Mouse (Mus musculus): Measurements from ENCODE around the gene Rab5c.

The Rab5c gene

DNA sequence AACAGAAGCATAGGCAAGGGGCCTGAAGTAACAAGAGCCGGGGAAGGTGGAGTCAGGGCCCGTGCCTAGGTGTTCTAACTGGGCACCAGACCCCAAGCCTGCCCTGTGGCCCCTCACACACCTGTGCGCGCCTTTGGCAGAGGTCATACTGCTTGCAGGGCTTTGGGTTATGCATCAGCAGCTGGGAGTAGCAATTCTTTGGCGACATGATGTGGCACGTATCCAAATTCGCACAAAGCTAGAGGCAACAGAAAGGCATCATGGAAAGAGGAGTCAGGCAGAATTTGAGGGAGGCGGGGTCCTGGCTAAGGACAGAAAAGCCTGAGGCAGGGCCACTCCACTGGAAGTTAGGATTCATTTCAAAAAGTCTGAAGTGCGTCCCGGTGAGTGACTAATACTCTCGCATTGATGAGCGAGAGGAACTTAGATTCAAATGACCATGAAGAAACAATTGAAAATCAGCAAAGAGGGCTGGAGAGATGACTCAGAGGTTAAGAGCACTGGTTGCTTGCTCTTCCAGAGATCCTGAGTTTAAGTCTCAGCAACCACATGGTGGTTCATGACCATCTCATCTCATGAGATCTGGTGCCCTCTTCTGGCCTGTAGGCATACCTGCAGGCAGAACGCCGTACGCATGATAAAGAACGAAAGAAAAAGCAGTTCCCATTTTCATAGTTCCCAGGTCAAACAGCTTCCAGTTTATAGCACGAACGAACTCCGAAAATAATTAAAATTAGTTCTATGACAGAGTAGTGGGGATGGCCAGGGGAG, 35.7 kb downstream of the Rab5c start:
- DNase-seq (ENCODE audit: inconsistent age in 2 of 2, low spot score in 1 of 2): peak; percentile 81 to 93

DNA sequence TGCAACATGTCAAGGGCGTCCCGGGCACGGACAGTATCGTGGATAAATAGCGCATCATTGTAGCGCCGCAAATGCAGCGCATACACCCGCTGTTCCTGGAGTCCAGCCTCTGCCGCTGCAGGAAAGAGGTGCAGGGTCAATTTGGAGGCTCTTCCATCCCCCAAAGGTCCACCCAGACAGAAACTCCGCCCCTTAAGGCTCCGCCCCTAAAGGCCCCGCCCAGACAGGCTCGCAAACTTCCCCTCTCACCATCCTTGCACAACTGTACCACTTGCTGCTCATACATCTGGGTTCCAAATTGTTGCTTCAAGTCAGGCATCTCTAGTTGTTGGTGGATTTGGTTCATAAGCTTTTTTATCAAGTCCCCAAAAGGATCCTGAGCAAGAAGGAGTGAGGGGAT, 36.7 kb downstream of the Rab5c start:
- DNase-seq (ENCODE audit: inconsistent age in 2 of 2, low spot score in 1 of 2): peak; percentile 90 to 95

DNA sequence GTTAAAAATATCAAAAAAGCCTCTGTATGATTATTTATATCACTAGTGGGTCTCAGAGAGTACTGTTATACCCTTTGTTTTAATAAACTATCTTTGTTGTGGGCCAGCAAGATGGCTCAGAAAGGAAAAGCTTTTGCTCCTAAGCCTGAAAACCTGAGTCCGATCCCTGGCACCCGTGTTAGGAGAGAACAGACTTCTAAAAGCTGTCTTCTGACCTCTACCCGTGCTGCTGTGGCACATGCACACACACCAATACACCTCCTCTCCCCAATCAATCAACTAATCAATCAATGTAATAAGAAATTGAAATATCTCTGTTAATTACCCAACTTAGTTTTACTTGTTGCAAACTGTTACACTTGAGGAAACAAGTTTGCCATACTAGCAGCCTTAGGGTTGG, 37.3 kb downstream of the Rab5c start:
- no peak for DNase-seq (ENCODE audit: inconsistent age in 2 of 2, low spot score in 1 of 2)

DNA sequence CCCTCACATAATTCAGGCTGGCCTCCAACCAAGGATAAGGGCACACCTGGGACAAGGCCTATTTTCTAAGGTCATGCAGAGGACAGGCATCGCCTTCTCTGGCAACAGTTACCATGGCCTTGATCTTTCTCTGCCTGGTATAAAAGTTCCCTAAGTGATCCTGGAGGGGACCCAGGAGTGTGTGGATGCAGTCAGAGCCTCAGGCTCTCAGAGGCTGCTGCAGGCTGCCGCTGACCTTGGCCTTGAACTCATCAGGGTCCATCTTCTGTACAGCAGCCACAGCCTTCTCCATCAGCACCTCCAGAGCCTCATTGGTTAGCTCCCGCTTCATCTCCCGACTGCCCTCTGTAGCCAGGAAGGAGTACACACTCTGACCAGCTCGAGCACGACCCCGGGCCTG, 40.1 kb downstream of the Rab5c start:
- DNase-seq (ENCODE audit: inconsistent age in 2 of 2, low spot score in 1 of 2): peak; percentile 84 to 89

DNA sequence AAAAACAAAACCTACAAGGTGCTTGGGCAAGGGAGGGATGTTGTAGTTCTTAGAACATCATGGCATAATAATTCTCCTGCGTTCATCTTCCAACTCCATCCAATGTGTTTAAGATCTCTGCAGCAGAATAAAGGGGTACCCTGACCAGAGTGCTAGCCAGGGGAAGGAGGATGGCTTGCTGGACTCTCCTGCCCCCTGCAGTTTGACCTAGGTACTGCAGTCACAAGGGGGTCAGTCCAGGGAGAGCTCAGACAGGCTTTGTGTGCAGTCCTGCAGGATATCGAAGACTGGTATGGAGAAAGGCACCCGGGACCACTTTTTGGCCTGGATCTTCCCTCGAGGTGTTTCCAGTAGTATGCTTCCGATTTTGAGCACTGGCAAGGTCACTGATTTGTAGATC, 43.1 kb downstream of the Rab5c start:
- DNase-seq (ENCODE audit: inconsistent age in 2 of 2, low spot score in 1 of 2): peak; percentile 78 to 94

DNA sequence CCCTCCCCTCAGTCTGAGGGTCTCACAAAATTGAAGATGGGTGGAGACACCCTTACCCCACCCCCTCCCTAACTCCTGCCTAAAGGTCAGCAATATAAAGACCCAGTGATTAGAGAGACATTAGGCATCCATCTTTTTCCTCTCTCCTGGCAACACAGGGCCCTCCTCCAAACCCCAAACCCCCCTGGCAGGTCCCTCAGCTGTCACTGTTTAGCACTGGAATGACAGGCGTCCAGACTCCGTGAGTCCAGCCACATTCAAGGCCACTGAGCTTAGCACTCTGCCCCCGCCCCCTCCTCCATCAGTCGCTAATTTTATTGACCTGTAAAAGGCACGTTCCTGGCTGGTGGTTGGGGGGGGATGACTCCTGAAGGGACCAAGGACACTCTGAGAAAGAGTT, 44.9 kb downstream of the Rab5c start:
- peak in 1 of 2 experiments; percentile 37 for DNase-seq (ENCODE audit: inconsistent age in 2 of 2, low spot score in 1 of 2)

DNA sequence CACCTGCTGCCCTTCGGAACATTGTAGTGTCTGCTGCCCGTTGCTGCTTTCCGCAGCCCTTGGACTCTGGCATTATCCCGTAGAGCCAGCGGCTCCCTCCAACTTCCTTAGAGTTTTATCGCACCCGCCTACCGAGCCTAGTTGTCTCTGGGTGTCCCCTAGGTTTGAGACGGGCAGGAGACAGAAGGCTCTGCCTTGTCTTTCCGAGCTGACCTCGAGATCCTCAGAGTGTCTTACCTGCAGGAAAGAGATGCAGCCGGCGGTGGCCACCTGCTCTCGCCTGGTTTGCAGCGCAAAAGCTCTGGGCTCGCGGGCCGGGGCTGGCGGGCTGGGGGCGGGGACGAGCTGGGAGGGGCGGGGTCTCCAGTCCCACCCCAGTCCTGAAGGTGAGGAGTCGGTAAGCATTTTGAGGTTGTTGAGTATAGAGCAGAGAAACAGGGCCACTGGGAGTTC, 45.8 kb downstream of the Rab5c start, which contains the start of gene Zfp385c:
Gene Zfp385c (minus strand): TSS at position 292 of the 453 bp plus-strand sequence.
- DNase-seq (ENCODE audit: inconsistent age in 2 of 2, low spot score in 1 of 2): peak in 1 of 2 experiments; percentile 57

DNA sequence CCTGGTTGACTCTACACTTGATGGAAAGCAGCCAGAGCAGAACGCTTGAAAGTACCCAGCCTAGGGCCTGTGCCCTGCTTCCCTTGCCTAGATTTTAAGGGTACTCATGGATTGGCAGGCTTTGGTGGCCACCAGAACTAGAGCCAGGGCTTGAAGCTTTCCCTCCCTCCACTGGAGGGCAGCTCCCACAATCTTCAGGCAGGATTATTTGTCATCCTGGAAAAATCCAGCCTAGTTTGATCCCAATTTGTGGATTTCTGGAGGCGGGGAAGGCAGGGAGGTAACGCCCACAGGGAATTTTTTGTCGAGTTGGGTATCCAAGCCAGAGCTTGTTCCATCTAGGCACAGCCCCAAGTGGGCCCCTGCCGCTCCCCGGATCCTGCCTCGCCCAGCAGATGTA, 47.6 kb downstream of the Rab5c start:
- no peak for DNase-seq (ENCODE audit: inconsistent age in 2 of 2, low spot score in 1 of 2)

DNA sequence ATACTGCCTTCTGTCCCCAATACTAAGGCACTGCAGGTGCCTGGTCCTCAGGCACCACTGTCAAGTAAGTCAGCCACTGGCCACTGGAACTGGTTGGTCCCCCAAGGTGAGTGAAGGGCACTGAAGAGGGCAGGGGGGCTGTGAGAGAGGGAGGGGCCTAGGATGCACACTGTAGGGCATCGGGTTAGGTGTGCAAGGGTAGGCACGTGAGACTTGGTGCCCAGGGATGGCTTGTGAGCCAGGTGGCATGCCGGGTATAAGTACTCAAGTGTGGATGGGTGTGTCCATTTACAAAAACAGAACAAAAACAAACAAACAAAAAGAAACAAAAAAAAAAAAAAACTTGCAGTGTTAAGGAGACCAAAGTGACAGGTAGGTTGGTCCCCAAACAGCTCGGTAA, 49.6 kb downstream of the Rab5c start:
- DNase-seq (ENCODE audit: inconsistent age in 2 of 2, low spot score in 1 of 2): no peak

DNA sequence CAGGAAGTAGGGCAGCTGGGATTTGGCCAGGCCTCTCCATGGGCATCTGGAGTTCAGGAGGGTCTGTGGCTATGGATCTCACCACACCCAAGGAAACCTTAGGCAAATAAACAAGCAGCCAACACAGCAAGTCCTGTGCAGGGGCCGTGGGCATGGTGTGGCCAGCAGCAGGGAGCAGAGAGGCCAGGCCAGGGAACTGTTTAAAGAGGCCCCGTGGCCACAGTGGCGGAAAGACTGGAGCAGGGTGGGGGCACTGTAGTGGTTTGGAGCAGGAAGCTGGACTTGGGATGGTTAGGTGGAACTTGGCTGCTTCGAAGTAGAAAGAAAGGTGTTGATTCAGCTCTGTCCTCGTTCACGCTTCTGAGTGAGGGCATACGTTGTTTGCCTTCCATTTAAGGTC, 50.8 kb downstream of the Rab5c start:
- no peak for DNase-seq (ENCODE audit: inconsistent age in 2 of 2, low spot score in 1 of 2)

DNA sequence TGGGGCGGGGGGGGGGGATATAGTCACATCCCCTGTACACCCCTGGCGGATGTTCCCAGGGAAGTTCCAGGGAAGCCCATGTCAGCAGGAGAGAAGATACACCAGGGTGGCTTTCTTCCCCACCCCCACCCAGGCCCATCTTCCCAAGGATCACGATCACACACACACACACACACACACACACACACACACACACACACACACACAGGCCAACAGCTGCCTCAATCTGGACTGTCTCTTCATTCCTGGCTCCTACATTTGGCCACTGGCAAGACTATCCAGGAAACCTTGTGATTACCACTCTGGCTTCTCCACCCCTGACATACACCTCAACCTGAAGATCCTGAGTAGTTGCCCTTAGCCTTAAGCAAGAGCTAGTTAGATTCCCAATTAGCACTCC, 52.6 kb downstream of the Rab5c start:
- DNase-seq (ENCODE audit: inconsistent age in 2 of 2, low spot score in 1 of 2): no peak

DNA sequence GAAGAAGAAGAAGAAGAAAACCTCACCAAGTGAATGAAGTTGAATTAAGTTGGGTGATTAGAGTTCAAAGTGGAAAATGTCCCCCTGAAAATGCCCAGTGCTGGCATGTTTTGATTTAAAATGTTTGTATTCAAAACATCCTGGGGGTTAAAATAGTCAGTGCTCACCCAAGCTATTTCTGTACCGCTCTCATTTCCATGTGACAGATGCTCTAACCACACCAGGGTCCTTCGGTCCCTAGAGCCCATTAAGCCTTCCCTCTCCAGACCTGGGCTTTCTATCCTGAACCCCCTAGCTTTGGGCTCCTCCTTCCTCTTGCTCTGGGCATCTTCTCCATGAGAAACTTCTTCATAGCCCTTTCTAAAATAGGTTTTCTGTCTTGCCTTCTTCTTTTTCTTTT, 53.9 kb downstream of the Rab5c start:
- no peak for DNase-seq (ENCODE audit: inconsistent age in 2 of 2, low spot score in 1 of 2)

DNA sequence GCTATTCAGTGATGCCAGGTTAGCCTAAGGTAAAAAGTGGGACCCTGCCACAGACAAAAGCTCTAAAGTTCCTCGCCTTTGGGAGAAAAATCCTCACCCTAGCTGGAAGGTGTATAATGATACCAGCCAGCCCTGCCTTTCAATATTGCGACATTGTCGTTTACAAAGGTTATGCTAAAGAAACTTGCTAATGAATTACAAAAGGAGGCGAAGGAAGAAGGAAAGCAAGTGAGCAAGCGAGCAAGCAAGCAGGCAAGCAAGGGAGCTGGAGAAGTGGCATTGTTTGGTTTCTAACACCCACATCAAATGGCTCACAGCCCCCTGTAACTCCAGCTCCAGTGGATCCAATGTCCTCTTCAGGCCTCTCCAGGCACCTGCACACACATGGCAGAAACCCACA, 55.5 kb downstream of the Rab5c start:
- no peak for DNase-seq (ENCODE audit: inconsistent age in 2 of 2, low spot score in 1 of 2)

DNA sequence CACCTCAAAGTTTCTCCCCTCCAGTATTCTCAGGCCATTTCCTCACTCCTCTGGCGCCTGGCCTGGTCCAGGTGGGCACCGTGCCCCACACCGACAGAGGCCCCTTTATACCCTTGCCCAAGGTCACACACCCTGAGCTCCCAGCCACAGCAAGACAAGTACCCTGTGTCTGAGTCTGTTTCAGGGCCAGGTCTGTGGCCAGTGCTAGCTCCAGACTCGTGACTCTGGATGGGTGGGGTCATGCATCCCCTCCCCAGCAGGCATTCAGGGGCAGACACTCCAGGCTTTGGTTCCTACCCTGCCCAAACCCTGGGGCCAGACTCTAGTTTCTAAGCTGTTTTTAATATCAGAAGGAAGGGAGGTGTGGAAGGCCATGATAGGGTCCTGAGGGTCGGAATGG, 56.2 kb downstream of the Rab5c start:
- DNase-seq (ENCODE audit: inconsistent age in 2 of 2, low spot score in 1 of 2): no peak

DNA sequence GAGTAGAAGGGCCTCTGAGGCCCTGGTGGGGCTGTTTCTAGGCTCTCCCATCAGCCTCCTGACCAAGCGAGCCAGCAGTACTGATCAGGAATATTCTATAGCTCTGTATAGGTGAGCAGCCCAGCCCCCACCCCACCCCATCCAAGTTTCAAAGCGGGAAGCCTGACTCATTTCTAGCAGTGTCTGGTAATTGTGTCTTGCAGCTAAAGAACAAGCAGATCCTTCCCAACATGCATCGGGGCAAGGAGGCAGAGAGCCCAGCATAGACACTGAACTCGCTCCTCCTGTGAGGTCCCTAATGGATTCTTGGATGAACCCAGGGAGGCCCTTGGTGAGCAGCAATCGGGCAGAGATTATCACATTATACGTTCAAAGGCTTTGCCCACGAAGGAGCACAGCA, 60.2 kb downstream of the Rab5c start:
- no peak for DNase-seq (ENCODE audit: inconsistent age in 2 of 2, low spot score in 1 of 2)

DNA sequence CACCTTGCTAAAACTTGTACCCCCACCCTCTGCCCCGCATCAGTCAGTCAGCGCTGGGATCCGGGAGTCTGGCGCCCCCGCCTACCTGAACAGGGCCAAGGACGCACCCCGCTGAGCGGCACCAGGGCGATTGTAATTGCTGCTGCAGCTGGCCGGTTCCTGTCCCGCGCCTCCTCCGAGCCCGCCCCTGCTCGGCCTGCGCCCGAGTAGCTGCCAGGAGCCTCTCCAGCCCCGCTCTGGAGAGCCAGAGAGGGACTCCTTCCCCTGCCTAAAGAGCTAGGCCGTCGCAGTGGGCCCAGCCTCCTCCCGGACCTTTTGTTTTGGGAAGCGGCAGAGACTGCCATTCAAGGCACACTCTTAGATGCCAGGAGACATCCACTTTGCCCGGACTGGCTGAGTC, 64.8 kb downstream of the Rab5c start:
- DNase-seq (ENCODE audit: inconsistent age in 2 of 2, low spot score in 1 of 2): peak; percentile 66 to 81

DNA sequence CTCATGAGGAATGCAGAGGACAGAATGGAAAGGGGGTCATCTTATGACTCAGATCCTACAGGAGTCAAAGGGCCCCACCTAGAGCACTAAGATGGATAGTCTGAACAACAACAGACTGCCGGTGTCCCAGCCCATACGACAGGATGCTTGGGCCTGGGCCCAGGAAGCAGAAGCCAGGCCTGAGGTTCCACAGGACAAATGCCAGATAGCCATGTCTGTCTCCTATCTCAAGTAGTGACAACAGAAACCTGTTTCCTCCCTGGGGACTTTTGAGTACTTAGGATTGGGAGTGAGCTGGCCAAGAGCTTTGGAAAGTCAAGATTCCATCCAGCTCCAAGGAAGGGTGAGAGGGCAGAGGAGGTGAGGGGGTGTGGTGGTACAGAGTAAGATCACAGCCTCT, 66.1 kb downstream of the Rab5c start:
- DNase-seq (ENCODE audit: inconsistent age in 2 of 2, low spot score in 1 of 2): no peak

DNA sequence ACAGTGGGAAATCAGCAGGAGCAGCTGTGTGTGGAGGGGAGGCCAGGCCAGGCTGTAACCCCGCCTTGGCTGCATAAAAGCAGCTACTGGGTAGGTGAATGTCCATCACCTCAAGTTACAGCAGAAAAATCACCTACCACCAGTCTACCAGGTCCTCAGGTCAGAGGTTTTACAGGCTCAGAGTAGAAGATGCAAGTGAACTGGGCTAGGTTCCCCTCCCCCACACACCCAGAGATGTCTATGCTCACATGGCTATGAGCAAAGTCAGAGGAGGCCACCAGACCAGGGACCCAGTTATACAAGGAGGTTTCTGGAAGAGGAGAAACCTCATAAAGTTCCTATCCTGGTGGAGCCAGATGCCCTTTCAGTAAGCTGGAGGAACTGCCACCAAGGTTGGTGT, 67.0 kb downstream of the Rab5c start:
- DNase-seq (ENCODE audit: inconsistent age in 2 of 2, low spot score in 1 of 2): no peak

All from adrenal gland, adult (tissue).